Mouse (Mus musculus) thymus, adult 2 months (tissue): ENCODE measurements around the gene Ky.

Experiments
- CTCF ChIP-seq: fragments of 200-500 bp; IDR thresholded peaks from 2 replicates; pipeline ENCODE4 v1.5.1; 2012; ENCODE audit warnings: mild to moderate bottlenecking, control low read depth, low read length, moderate library complexity, borderline replicate concordance; ENCODE audit not compliant: control insufficient read depth, poor library complexity, insufficient read depth; ENCODE audit errors: extremely low read depth
- POLR2A ChIP-seq: fragments of 200-500 bp; IDR thresholded peaks from 2 replicates; pipeline ENCODE4 v1.6.1; 2012; ENCODE audit warnings: mild to moderate bottlenecking, low read length, control low read depth, moderate library complexity; ENCODE audit not compliant: control insufficient read depth, poor library complexity, insufficient read depth; ENCODE audit errors: extremely low read depth

- no peak for TF ChIP-seq POLR2A
- TF ChIP-seq CTCF = no peak
Measured at GRCm38 (mm10) chr9:102518443-102518842, 12.9 kb downstream of the Ky start.
